Mouse (Mus musculus): ENCODE measurements around the gene Nat8f6. TPM values are rescaled to one million over a fixed set of nuclear protein-coding genes. Genes with fewer than 3 reads are reported as not detected.
"Not testable (repeated sequence)": the region's sequence is repeated elsewhere in the genome, so short reads cannot be mapped to it uniquely, and the experiment has no call there.

Gene Nat8f6
- polyA plus RNA-seq, 1 experiment from 2014 or later: not detected

DNA sequence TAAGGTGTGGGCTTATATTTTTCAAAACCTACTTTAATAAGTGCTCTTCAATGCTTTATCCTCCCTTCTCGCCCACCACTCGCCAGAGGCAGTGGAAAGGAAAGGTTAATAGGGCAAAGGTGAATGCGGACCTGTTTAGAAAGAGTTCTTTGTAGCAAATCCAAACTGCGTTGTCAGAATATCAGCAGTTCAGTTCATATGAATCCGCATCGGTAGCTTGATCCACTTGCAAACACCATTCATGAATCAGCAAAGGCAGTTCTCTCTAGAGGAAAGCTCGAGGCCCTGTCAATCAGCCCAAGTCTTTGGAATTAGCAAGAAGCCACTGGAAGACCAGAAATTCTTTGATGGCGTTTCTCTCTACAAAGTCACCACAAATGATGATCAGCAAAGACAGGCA lies 17.9 kb upstream of the Nat8f6 start:
- Histone ChIP-seq H3K4me2 (replicated peaks; ENCODE audit: low read depth, low read length) (no peak overlapping the region), H3K4me1 (ENCODE audit: control insufficient read depth, insufficient read depth, low read length) (no peaks in the 10 kb centered on the region), H3K36me3 (ENCODE audit: control insufficient read depth, insufficient read depth, low read length) (no peaks in the 10 kb centered on the region), H3K9ac (ENCODE audit: low read depth, low read length) (no peak overlapping the region), H3K27ac (ENCODE audit: low read depth, low read length) (no peak overlapping the region), H3K4me3 (ENCODE audit: low read length) (no peak overlapping the region), H3K27me3 (ENCODE audit: control insufficient read depth, insufficient read depth, low read length) (no peaks in the 10 kb centered on the region), H3K9me3 (ENCODE audit: control insufficient read depth, low read length) (no peaks in the 10 kb centered on the region)
- ATAC-seq (ENCODE audit: low FRiP score, low TSS enrichment): no peak
- whole genome bisulfite sequencing: 80% methylated on average over 8 of the region's 8 CpGs

DNA sequence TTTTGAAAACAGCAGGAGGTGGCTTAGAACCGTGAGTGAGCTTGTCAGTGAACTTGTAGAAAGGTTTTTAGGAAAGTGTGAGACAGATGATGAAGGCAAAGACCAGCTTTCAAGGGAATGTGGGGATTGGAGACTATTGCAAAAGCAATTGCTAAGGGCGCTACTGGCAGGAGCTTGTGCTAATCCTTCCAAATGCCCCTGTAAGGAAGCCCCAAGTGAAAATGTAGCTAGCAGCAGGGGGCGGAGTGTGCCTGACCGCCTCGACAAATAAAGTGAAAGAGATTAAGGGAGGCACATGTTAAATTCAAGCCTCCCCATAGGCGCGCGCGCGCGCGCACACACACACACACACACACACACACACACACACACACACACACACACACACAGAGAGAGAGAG lies 16.6 kb upstream of the Nat8f6 start:
- 21% methylated on average over 5 of the region's 12 CpGs for WGBS
- not testable (repeated sequence) for H3K4me2 ChIP-seq (replicated peaks; ENCODE audit: low read depth, low read length); ATAC-seq (ENCODE audit: low FRiP score, low TSS enrichment)

DNA sequence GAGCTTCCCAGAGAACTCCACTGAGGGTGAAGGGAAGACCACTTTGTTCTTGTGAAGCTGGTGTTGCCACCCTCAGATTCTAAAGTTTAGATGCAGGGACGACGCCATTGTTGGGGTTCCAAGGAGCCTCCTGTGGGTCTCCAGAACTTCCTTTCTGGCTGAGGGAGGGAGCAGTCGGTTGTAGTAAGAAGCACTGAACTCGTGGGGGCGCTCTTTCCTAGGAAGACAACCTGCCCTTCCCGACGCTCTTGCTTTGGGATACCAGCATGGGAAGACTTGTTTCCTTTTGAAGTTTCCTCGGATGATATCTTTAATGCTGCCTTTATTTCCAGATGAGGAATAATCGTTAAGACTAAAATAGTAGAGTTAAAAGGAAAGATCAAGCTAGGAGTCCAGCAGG lies 16.1 kb upstream of the Nat8f6 start:
- H3K36me3 ChIP-seq (ENCODE audit: control insufficient read depth, insufficient read depth, low read length); H3K9me3 ChIP-seq (ENCODE audit: control insufficient read depth, low read length); H3K4me3 ChIP-seq (ENCODE audit: low read length); H3K9ac ChIP-seq (ENCODE audit: low read depth, low read length); H3K4me2 ChIP-seq (replicated peaks; ENCODE audit: low read depth, low read length); H3K27me3 ChIP-seq (ENCODE audit: control insufficient read depth, insufficient read depth, low read length); ATAC-seq (ENCODE audit: low FRiP score, low TSS enrichment); H3K4me1 ChIP-seq (ENCODE audit: control insufficient read depth, insufficient read depth, low read length); H3K27ac ChIP-seq (ENCODE audit: low read depth, low read length): not testable (repeated sequence)
- 26% methylated on average over 7 of the region's 9 CpGs for WGBS

More for the DNA sequence above, 16.6 kb upstream of the Nat8f6 start:
- not testable (repeated sequence) for H3K4me1 ChIP-seq (ENCODE audit: control insufficient read depth, insufficient read depth, low read length); H3K27me3 ChIP-seq (ENCODE audit: control insufficient read depth, insufficient read depth, low read length); H3K9me3 ChIP-seq (ENCODE audit: control insufficient read depth, low read length); H3K9ac ChIP-seq (ENCODE audit: low read depth, low read length); H3K27ac ChIP-seq (ENCODE audit: low read depth, low read length); H3K36me3 ChIP-seq (ENCODE audit: control insufficient read depth, insufficient read depth, low read length); H3K4me3 ChIP-seq (ENCODE audit: low read length)

DNA sequence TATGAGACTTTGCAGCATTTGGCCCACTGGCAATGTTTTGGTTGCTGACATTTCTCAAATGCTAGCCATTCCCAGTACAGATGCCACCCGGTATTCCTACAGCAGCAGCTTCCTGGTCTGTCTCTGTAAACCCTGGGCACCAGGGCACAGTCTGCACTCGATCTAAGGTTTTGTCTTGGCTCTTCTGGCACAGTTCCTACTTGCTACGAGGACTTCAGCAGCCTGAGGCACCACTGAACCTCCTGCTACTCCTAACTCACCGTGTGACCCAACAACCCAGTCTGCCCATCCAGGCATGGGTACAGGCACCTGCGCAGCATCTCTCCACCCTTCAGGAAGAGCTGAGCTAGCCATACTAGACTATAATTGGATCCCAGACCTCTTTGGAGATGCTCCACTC lies 15.3 kb upstream of the Nat8f6 start:
- not testable (repeated sequence) for H3K27ac ChIP-seq (ENCODE audit: low read depth, low read length); ATAC-seq (ENCODE audit: low FRiP score, low TSS enrichment); H3K36me3 ChIP-seq (ENCODE audit: control insufficient read depth, insufficient read depth, low read length); H3K4me1 ChIP-seq (ENCODE audit: control insufficient read depth, insufficient read depth, low read length); H3K9ac ChIP-seq (ENCODE audit: low read depth, low read length); H3K9me3 ChIP-seq (ENCODE audit: control insufficient read depth, low read length); H3K4me2 ChIP-seq (replicated peaks; ENCODE audit: low read depth, low read length); H3K4me3 ChIP-seq (ENCODE audit: low read length); H3K27me3 ChIP-seq (ENCODE audit: control insufficient read depth, insufficient read depth, low read length)
- 77% methylated on average over 5 of the region's 5 CpGs for WGBS

DNA sequence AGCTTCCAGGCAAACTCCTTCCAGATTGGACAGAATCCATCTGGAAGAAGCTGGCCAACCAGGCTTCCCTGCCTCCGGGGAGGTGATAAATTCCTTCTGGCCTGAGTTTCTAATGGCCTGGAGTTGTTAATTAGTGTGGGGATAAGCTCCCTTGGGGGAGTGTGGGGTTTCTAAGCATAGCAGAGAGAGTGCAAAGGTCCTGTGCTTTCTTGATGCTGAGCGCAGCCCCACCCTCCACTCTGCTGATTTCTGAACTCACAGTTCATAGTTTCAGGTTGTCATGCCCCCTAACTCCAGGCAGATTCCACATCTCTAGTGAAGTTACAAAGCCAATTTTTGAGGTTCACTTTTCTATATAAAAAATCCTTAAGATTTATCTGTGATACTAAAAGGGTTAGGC lies 14.3 kb upstream of the Nat8f6 start:
- not testable (repeated sequence) for H3K27me3 ChIP-seq (ENCODE audit: control insufficient read depth, insufficient read depth, low read length)
- whole genome bisulfite sequencing: 20% methylated on average over 1 of the region's 2 CpGs
- ATAC-seq (ENCODE audit: low FRiP score, low TSS enrichment): peak; percentile 36; the same call in 1 of the 2 replicates

DNA sequence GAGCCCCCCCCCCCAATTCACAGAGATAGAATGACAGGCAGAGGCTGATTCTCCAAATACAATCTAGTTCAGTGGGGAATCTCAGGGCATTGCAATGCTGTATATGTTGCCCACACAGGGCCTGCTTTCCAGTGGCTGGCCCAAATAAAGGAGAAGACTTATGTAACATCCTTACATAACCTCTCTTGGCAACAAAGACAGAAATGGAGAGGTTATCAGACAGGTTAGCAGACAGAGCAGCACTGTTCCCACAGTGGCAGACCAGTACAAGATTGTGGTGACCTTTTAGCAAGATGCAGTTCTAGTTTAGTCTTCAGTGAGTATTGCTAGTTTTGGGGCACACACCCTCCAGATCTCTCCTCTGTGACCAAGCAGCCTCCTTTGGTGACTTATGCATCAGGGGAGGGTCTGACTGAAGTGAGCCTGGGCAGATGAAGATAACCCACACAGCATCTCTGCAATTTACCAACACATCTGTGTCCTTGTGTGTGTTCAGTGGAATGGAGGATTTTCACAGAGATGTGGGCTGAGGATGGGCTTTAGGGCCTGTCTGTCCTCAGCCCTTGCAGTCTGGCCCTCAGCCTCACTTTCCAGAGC lies 13.8 kb upstream of the Nat8f6 start:
- not testable (repeated sequence) for H3K9ac ChIP-seq (ENCODE audit: low read depth, low read length); H3K27me3 ChIP-seq (ENCODE audit: control insufficient read depth, insufficient read depth, low read length); ATAC-seq (ENCODE audit: low FRiP score, low TSS enrichment); H3K4me1 ChIP-seq (ENCODE audit: control insufficient read depth, insufficient read depth, low read length); H3K4me2 ChIP-seq (replicated peaks; ENCODE audit: low read depth, low read length); H3K36me3 ChIP-seq (ENCODE audit: control insufficient read depth, insufficient read depth, low read length); H3K9me3 ChIP-seq (ENCODE audit: control insufficient read depth, low read length); H3K27ac ChIP-seq (ENCODE audit: low read depth, low read length); H3K4me3 ChIP-seq (ENCODE audit: low read length)

More for the DNA sequence above, 14.3 kb upstream of the Nat8f6 start:
- H3K27ac ChIP-seq (ENCODE audit: low read depth, low read length); H3K4me3 ChIP-seq (ENCODE audit: low read length); H3K4me2 ChIP-seq (replicated peaks; ENCODE audit: low read depth, low read length); H3K4me1 ChIP-seq (ENCODE audit: control insufficient read depth, insufficient read depth, low read length); H3K9ac ChIP-seq (ENCODE audit: low read depth, low read length); H3K36me3 ChIP-seq (ENCODE audit: control insufficient read depth, insufficient read depth, low read length); H3K9me3 ChIP-seq (ENCODE audit: control insufficient read depth, low read length): not testable (repeated sequence)

DNA sequence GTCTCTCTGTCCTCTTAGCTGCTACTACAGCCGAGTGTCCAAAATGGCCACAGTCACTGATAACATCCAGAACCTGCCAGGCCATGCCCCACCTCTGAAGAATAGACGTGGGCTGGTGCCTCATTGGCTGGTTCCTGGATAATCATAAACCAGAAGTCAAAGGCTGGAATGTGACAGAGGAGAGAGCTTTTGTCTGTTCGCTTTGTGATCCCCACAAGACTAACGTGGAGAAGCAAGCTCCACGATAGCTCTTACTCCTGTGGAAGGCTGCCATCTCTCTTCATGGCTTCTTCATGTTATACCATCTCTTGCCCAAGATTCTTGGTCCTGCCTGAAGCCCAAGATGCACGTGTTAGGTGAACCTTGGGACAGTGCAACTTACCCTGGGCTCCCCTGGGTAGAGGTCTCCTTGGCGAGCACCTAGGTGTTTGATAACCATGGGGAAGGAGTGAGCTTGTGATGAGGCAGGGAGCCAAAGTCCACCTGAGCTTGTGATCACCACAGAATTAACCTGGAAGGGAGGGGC lies 11.1 kb upstream of the Nat8f6 start, which contains the start of gene Nat8:
Gene Nat8 (minus strand): TSS at position 287 of the 526 bp plus-strand sequence.
- no peak for ATAC-seq (ENCODE audit: low FRiP score, low TSS enrichment)
- Histone ChIP-seq H3K9me3 (ENCODE audit: control insufficient read depth, low read length) (no peaks in the 10 kb centered on the region), H3K9ac (ENCODE audit: low read depth, low read length) (no peak within 1 kb of the TSS), H3K4me3 (ENCODE audit: low read length) (no peak within 1 kb of the TSS), H3K4me1 (ENCODE audit: control insufficient read depth, insufficient read depth, low read length) (no peaks in the 10 kb centered on the region), H3K4me2 (replicated peaks; ENCODE audit: low read depth, low read length) (no peak within 1 kb of the TSS), H3K27me3 (ENCODE audit: control insufficient read depth, insufficient read depth, low read length) (no peaks in the 10 kb centered on the region), H3K36me3 (ENCODE audit: control insufficient read depth, insufficient read depth, low read length) (no peaks in the 10 kb centered on the region), H3K27ac (ENCODE audit: low read depth, low read length) (no peak within 1 kb of the TSS)
- 84% methylated on average over 7 of the region's 7 CpGs for WGBS

DNA sequence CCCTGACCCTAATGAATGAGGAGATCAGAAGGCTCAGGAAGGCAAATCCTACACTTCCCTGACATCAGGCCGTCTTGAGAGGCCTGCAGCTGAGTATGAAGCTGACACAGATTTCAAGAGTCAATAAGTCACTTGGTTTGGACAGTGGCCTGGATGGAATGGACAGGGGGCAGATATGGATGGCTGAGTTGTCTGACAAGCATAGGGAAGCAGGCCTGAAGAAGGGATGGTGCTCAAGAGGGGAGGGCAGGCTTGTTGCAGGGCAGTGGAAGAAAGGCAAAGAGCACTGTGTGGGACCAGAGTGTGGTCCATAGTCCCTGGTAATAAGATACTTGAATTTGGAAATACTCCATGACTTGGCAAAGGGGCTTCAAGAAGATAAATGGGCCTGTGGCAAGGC lies 8.7 kb upstream of the Nat8f6 start:
- H3K36me3 ChIP-seq (ENCODE audit: control insufficient read depth, insufficient read depth, low read length): no peaks in the 10 kb centered on the region
- WGBS: 69% methylated on average over 1 of the region's 1 CpGs
- H3K27me3 ChIP-seq (ENCODE audit: control insufficient read depth, insufficient read depth, low read length): no peaks in the 10 kb centered on the region
- H3K4me3 ChIP-seq (ENCODE audit: low read length): no peak overlapping the region
- no peak for ATAC-seq (ENCODE audit: low FRiP score, low TSS enrichment)
- no peaks in the 10 kb centered on the region for H3K4me1 ChIP-seq (ENCODE audit: control insufficient read depth, insufficient read depth, low read length)
- no peak overlapping the region for H3K9ac ChIP-seq (ENCODE audit: low read depth, low read length)
- H3K9me3 ChIP-seq (ENCODE audit: control insufficient read depth, low read length): no peaks in the 10 kb centered on the region
- H3K27ac ChIP-seq (ENCODE audit: low read depth, low read length): no peak overlapping the region
- H3K4me2 ChIP-seq (replicated peaks; ENCODE audit: low read depth, low read length): no peak overlapping the region

DNA sequence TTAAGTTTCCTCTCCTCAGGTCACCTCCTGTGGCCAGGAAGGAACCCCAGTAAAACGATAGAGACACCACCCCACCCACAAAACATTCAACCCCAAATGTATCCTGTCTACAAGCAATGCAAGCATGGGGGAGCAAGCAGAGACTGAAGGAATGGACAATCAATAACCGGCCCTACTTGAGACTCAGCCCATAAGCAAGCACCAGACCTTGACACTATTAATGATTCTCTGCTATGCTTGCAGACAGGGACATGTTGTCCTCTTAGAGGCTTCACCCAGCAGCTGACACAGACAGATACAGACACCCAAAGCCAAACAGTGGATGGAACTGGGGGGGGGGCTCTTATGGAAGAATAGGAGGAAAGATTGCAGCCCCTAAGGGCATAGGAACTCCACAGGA lies 5.1 kb upstream of the Nat8f6 start:
- Histone ChIP-seq H3K4me3 (ENCODE audit: low read length) (no peak overlapping the region), H3K9me3 (ENCODE audit: control insufficient read depth, low read length) (no peaks in the 10 kb centered on the region), H3K27me3 (ENCODE audit: control insufficient read depth, insufficient read depth, low read length) (no peaks in the 10 kb centered on the region), H3K36me3 (ENCODE audit: control insufficient read depth, insufficient read depth, low read length) (no peaks in the 10 kb centered on the region), H3K9ac (ENCODE audit: low read depth, low read length) (no peak overlapping the region), H3K4me1 (ENCODE audit: control insufficient read depth, insufficient read depth, low read length) (no peaks in the 10 kb centered on the region), H3K4me2 (replicated peaks; ENCODE audit: low read depth, low read length) (no peak overlapping the region), H3K27ac (ENCODE audit: low read depth, low read length) (no peak overlapping the region)
- no peak for ATAC-seq (ENCODE audit: low FRiP score, low TSS enrichment)
- 76% methylated on average over 2 of the region's 2 CpGs for WGBS
